Mouse (Mus musculus) right cerebral cortex, postnatal 14 days (tissue): ENCODE measurements around the gene Gas1.

Experiments used
- DNase-seq: peaks from one replicate; pipeline ENCODE4 v3.0.0; 2022

Gas1 gene

GRCm38 (mm10) chr13:60172366-60173017 lies 4.7 kb downstream of the Gas1 start:
- DNase-seq: no peak

- DNase-seq: no peak
Measured at GRCm38 (mm10) chr13:60171781-60172180, 5.4 kb downstream of the Gas1 start.

GRCm38 (mm10) chr13:60170898-60171715 lies 6.1 kb downstream of the Gas1 start:
- DNase-seq: no peak

- DNase-seq: no peak
Measured at GRCm38 (mm10) chr13:60169026-60169425, 8.1 kb downstream of the Gas1 start.

GRCm38 (mm10) chr13:60156294-60157126 lies 20.7 kb downstream of the Gas1 start:
- DNase-seq: no peak

GRCm38 (mm10) chr13:60154170-60154569 lies 23.0 kb downstream of the Gas1 start:
- no peak for DNase-seq

GRCm38 (mm10) chr13:60148235-60148634 lies 28.9 kb downstream of the Gas1 start:
- no peak for DNase-seq

- no peak for DNase-seq
Measured at GRCm38 (mm10) chr13:60147857-60148181, 29.3 kb downstream of the Gas1 start.

GRCm38 (mm10) chr13:60146994-60147856 lies 29.9 kb downstream of the Gas1 start:
- no peak for DNase-seq

GRCm38 (mm10) chr13:60146231-60146630 lies 30.9 kb downstream of the Gas1 start:
- DNase-seq: no peak

GRCm38 (mm10) chr13:60136962-60137361 lies 40.2 kb downstream of the Gas1 start:
- no peak for DNase-seq

- DNase-seq: no peak
Measured at GRCm38 (mm10) chr13:60134439-60134799, 42.7 kb downstream of the Gas1 start.

GRCm38 (mm10) chr13:60133716-60134438 lies 43.3 kb downstream of the Gas1 start:
- no peak for DNase-seq

GRCm38 (mm10) chr13:60131771-60132170 lies 45.4 kb downstream of the Gas1 start:
- no peak for DNase-seq

GRCm38 (mm10) chr13:60129541-60129940 lies 47.6 kb downstream of the Gas1 start:
- no peak for DNase-seq

GRCm38 (mm10) chr13:60126338-60126737 lies 50.8 kb downstream of the Gas1 start:
- DNase-seq: no peak

GRCm38 (mm10) chr13:60125501-60126305 lies 51.5 kb downstream of the Gas1 start:
- no peak for DNase-seq

GRCm38 (mm10) chr13:60125020-60125419 lies 52.1 kb downstream of the Gas1 start:
- DNase-seq: no peak

- DNase-seq: no peak
Measured at GRCm38 (mm10) chr13:60124456-60124855, 52.7 kb downstream of the Gas1 start.
